Mouse (Mus musculus) left cerebral cortex, adult 18-20 months (tissue): ENCODE results near the gene Gm43518. TPM values are rescaled to one million over a fixed set of nuclear protein-coding genes. Genes with fewer than 3 reads are reported as not detected.
A peak's percentile ranks its signal among the peaks of the same experiment; 100 is the strongest.

Experiments
- DNase-seq, 2 experiments: peaks; one replicate each; pipeline ENCODE4 v3.0.0; 2021 to 2022; ENCODE audit warnings: low spot score in 2 of 2, mixed read lengths in 1 of 2
- total RNA-seq, 2 experiments: library from RNA; stranded (reverse); gene quantifications; 2 replicates each; pipeline ENCODE4 v1.2.3; 2021

The Gm43518 gene
- total RNA-seq, 2 experiments from 2014 or later, result 0.80 to 1.1 TPM

DNA sequence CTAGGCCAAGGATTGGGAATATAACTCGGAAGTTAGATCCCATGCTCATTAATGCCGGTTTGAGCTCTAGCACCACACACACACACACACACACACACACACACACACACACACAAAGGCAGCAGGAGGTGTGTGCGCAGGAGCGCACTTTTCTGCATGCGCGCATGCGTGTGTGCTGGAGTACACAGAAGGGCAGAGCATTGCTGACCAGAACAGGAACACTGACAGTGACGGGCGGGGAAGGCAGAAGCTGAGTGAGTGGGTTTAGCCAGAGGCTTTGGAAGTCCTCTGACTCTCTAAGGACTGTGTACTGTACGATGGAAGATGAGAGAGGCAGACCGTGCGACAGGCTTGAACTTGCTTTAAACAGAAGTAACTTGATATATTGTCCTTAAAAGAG, 6.3 kb downstream of the Gm43518 start:
- DNase-seq, result no peak

DNA sequence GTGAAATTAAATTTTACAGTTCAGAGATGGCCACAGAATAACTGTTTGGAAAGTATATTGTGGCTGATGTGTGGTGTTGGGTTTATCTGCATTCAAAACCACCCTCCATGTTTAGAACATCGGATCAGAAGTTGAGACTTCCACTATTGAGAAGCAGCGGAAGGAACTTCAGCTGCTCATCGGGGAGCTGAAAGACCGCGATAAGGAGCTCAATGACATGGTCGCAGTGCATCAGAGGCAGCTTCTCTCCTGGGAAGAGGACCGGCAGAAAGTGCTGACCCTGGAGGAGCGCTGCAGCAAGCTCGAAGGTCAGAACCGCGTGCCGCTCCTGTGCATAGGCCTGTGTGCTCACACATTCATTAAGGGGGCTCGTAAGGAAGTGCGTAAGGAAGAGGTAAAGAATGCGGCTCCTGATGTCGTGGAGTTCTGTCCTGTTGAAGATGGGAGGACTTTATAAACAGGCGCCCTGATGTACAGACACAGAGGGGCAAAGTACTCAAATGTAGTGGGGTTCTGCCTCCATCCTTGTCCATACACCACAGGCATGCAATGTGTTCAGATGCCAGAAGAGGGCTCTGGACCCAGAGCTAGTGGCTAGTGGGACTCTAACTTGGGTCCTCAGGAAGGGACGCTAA, 6.9 kb downstream of the Gm43518 start:
- DNase-seq, result no peak

DNA sequence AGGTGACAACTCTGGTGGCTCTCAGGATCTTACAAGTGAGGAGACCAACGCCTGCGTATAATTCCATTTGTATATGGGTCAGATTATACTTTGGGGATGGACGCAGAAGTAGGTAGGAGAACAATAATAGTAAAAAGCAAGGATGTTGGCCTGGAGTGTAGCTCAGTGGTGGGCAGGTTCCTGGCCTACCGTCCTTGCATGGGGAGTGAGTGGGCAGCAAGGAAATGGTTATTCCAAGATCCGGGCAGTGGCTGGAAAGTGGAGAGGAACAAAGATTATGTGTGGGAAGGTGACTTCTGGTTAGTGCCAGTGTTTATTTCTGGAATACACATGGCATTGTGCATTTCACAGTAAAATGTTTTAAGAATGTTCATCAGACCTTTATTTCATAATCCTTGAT, 8.7 kb downstream of the Gm43518 start:
- DNase-seq, result no peak

DNA sequence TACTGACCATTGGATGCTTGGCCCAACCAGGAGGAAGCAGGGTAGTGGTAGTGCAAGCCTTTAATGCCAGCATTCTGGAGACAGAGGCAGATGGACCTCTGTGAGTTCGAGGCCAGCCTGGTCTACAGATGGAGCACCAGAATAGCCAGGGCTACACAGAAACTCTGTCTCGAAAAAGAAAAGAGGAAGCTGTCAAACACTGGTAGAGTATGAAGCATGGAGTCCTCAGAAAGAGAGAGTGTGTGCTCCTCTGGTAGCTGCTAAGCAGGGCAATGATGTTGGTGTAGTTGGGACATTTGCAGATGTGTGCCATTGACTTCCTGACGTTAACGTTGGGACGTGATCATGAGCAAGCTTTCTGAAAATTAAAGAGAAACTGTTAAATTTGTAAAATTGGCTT, 11.3 kb downstream of the Gm43518 start:
- no peak for DNase-seq

DNA sequence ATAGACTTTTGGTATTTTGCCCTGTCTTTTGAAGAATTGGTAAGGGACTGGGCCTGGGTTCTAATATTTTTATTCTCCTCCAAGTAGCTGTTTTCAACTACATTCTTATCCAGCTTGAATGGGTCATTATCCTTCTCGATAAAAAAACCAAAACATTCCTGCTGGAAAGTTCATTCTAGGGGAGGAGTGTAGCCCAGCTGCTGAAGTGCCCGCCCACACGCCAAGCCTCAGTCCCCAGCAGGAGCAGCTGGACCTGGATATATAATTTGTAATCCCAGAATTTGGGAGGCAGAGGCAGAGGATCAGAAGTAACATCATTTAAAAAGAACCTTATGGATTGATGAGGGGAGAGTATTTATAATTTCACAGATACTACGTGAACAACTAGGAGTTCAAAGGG, 19.3 kb downstream of the Gm43518 start:
- DNase-seq, result no peak

DNA sequence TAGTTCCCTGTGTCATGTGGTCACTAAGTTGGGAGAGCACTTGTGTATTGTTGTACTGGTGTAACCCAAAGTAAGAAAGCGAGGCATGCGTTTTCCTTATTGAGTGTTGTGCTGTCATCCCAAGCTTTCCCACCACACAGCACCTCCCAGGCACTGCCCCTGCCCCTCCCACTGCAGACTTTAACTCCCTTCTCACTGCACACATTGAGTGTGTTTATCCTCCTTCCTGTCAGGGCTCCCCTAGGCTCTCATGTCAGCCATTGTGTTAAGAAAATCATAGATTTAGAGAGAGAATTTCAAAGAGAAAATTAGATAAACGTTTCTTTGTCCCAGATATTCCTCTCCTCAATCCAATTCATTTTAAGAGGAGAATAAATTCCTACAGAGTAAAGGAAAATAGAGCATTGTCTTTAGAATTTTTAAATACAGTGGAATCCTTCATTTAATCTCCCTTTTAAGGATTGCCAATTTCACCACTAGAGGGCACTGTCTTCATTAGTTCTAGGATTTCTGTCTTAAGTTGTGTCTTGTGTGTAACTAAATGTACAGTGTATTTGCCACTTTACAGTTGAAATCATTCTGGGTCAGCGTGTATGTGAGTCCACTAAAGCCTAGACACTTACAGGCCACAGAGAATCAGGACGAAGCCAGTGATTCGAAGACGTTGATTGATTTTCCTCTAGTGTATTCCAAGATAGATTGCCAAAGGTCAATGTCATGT, 20.0 kb downstream of the Gm43518 start:
- DNase-seq, result no peak

DNA sequence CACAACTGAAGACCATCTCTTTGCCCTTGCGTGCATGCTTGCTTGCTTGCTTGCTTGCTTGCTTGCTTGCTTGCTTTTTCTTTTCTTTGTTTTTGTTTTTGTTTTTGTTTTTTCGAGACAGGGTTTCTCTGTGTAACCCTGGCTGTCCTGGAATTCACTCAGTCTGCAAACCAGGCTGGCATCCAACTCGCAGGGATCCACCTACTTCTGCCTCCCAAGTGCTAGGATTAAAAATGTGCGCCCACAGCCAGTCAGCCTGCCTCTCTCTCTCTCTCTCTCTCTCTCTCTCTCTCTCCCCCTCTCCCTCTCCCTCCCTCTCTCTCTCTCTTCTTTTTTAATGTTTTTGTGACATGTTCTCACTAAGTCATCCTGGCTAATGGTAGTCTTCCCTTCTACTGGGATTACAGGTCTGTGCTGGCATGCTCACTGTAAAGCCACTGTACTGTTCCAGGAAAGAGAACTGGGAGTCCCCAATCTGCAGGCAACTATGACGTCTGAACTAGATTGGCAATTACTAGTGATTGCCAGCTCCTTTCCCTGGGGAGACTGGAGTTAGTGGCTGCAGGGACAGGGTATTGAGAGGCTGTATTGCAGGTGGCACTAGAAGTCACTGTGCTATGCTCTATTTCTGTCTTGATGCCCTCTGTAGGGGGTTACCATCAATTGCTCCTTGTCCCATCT, 25.3 kb downstream of the Gm43518 start:
- DNase-seq, result peak; percentile 39 to 63

DNA sequence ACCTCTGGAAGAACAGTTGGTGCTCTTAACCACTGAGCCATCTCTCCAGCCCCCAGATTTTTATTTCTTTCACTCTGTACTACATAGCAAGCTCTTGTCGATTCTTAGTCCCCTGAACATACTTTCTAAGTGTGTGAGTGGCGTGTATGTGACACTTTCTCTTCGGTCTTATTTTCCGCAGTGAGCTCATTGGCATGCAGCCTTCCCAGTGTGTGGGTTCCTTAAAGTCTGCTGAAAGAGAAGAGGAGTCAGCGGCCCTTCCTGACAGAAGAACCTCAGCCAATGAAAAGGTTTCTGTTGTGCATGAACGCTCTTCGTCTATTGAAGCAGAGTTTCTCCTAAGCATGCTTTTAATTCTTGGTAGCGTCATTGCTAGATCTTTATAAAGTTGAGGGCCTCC, 30.0 kb downstream of the Gm43518 start:
- no peak for DNase-seq

DNA sequence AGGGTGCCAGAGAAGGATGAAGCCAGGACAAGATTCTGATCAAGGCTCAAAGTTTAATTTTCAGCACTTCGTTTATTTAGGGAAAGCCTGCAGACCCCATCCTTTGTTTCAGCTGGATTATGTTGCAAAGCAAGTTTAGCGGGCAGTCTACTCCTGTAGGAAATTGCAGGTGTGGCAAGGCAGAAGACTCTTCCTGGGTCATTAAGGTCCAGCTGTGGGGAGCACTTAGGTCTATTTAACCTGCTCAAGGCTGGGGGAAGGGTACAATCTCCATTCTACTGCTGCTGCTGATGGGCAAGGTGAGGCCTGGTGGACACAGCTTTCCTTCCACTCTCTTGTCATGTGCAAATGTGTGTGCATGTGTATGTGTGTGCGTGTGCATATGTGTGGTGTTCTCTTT, 31.8 kb downstream of the Gm43518 start:
- no peak for DNase-seq

DNA sequence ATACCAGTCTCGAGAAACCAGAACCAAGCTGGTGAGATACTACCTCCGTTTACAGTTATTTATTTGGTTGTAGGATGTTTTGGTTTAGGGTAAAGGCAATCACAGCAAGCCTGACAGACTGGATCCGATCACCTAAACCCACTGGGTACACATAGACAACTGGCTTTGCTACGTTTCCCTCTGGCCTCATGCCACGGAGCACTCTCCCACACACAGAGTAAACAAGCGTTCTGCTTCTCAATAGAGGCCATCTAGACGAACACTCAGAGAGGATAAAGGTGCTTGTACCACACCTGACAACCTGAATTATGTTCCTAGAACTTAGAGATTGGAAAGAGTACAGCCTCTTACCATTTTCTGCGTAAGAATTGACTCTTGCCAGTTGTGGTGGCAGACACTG, 32.9 kb downstream of the Gm43518 start:
- DNase-seq, result no peak

DNA sequence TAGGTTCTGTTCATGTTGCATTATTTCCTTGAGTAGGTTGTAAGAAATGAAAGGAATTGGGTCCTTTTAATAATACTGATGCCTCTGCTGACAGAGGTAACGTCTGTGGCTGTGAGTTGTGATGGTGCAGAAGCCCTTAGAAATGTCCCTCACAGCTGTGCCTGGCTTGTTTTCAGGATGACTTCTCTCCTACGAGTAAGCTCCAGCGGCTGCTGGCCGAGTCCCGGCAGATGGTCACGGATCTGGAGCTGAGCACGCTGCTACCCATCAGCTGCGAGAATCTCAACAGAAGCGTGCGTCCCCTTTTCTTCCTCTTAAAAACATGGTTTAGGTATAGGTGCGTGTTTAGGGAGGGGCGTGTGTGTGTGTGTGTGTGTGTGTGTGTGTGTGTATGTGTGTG, 33.8 kb downstream of the Gm43518 start:
- DNase-seq, result no peak

DNA sequence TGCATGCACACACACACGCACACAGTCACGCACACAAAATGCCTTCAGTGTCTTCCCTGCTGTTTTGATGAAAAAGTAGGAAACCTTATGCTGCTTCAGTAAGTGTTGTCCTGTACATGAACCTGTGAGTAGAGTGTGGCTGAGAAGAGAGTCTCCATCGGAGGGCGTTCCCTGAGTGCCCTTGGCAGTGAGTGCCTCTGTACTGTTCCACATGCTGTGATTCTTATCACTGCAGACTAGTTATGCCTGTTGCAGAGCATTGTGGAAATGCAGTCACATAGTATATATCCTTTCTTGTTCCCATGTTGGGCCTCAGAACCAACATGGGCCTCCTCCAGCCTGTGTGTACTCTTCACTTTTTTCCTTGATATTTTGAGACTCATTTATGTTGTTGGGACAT, 37.0 kb downstream of the Gm43518 start:
- no peak for DNase-seq

DNA sequence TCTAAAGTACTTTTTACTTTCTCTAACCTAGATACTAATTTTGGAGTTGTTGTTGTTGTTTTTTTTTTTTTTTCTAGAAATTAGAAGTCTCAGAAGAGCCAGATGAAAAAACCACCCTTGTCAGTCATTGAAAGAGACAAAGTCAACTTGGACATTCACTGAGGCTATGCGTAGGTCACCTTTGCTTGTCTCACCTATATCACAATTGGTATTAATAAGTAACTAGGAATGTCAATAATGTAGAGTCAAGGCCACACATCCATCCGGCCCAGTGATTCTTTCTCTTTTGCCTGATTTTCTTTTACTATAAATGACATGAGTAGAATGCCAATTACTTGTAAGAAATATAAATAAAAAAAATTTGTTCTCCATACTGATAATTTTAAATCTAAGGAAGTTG, 39.5 kb downstream of the Gm43518 start:
- no peak for DNase-seq

DNA sequence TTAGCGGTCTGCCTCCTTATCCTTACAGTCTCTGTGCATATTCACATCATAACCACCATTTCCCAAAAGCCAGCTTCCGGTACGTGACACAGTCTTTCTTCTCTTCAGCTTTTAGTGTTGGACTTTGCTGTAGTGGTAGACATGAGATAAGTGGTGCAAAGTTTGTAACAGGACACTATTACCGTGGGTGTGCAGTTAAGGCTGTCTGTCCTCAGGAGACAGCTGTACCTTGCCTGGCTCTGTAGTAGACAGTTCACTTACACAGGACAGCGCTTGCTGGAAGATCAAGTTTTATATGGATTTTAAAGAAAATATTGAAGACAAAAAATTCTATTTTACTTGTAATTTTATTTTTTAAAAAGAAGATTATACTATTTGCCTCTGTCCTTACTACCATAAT, 41.2 kb downstream of the Gm43518 start:
- no peak for DNase-seq

DNA sequence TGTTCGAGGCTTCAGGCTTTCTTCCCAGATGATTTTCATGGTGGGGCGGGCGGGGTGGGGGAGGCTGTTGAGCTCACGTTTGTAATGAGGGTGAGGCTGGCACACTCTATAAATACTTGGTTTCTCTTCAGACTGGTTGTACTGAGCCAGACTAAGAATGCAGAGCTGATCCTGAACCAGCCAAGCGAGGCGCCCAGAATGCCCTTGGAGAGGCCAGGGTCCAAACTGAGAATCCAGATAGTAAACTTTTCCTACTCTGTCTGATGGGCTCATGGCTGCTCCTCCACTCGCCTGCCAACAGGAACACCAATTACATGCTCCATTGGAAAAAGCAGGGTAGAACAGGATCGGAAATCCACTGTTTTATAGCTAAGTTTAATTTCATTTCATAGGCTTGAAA, 42.0 kb downstream of the Gm43518 start:
- no peak for DNase-seq

DNA sequence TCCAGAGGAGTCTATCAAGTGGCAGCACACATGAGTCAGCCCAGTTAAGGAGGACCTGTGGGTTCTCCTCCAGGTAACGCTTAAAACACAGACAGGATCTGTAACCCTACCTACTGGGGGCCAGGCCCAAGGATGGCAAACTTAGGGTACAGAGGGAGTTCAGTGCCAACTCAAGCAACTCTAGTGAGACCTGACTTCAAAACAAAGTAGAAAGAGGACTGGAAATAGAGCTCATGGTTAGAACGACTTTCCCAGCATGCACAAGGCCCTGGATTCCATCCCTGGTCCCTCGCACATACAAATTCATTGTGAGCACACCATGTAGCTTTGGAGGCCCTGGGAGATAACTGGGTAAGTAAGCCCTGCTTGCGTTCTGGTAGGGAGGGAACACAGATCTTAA, 43.4 kb downstream of the Gm43518 start:
- no peak for DNase-seq

DNA sequence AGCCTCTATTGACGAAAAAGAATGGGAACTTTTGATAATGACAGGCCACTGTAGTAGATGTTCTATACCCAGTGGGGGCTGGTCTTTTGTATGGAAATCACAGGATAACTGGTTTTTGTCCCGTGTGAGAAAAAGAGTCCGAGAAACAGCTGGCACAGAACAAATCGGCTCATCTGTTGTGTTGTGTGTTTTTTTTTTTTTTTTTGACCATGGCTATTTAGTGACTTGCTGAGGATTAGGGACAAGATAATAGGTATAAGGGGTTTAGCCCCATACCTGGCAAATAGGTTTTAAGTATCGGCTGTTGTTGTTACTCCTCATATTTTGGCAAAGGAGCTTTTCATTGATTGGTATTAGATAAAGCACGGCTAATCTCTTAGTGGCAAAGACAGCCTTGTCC, 45.2 kb downstream of the Gm43518 start:
- no peak for DNase-seq

DNA sequence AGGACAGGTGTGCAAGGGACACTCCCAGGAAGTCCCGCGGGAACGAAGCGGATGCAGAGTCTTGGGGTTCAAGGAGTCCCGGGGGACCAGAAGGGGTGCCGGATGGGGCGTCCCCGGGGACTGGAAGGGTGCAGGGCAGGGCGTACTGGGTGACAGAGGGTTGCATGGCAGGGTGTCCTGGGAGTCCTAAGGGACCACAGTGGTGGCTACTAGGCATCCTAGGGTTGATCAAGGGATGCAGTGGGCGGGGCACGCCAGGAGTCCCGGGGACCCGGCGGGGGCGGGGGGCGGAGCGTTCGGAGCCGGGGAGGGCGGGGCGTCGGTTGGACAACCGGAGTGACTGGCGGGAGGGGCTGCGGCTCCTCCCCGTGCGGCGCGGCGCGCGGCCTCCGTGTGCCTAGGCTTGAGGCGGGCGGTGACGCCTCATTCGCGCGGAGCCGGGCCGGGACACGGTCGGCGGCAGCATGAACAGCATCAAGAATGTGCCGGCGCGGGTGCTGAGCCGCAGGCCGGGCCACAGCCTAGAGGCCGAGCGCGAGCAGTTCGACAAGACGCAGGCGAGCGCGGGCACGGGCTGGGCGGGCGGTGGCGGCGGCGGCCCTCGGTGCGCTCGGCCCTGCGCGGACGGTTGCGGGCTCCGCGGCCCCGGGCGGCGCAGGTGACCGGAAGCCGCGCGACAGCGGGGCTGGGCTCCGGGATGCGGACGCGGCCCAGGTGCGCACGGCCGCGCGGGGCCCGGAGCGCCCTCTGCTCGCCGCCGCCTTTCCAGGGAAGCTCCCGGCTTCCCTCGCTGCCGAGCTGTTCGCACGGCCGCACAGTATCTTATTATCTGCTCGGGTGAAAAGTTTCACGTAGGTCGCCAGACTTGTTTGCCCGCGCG, 46.3 kb downstream of the Gm43518 start, which contains the start of gene Hip1r:
Gene Hip1r, plus strand, starts transcription at position 330 of the 880 bp plus-strand sequence.
- peak; percentile 68 to 77 for DNase-seq

DNA sequence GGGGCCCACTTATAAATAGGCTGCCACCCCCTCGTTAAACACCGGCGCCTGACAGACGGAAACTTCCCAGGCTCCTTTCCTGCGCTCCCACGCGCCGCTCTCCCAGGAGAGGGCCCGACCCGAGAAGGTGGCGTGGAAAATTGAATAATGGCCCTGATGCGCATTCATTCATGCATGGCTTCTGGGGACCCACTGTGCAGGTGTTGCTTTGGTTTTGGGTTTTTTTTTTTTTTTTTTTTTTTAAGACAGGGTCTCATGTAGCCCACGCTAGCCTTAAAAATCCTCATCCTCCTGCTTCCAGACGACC, 46.9 kb downstream of the Gm43518 start:
- no peak for DNase-seq

DNA sequence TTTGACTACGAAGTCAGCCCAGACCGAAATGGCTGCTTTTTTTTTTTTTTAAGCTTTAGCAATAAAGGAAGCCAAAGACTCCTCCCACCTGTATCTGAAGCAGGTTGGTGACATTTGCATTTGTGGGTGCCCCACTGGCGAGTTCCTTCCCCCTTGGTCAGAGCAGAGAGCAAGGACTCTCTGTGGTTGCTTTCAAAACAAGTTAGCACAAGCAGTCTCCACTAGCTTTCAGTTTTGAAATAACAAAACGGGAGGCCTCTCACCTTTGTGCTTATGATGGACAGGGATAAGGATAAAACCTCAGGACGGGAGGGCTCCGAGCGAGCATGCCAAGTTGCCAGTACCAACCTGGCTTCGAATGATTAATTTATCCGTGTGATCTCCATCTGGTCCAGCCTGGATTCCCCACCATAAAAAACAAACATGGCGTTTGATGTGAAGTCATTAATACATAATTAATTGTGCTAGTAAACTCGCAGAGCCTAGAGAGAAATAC, 47.4 kb downstream of the Gm43518 start:
- DNase-seq, result no peak

DNA sequence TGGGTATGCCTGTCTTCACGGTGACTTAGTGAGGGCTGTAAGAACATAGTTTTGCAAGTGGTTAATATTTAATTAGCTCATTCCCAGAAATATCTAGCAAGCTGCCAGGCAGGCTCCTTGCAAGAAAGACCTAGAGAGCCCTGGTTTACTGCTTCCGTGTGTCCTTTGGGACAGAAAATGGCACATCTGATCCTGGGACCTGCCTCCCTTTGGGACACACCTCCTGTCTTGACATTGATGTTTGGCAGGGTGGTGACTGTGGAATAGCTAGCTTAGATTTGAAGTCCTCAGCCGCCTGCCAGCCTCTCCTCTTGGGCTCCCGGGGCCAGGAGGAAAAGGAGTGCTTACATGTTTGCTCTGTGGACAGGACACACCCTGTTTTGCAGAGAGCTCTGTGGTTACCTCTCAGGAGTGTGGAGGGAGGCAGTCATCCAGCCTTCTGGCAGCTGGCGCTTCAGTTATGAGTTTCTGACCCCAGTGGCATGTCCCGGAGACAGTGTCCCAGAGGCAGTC, 48.5 kb downstream of the Gm43518 start:
- no peak for DNase-seq
